Mouse (Mus musculus) C2C12 (cell line): Measurements from ENCODE around the gene Ltbp2.

Experiments used
- CEBPB ChIP-seq: IDR thresholded peaks from one replicate; pipeline ENCODE4 v1.6.1; 2011; ENCODE audit warnings: low read depth, mild to moderate bottlenecking, control low read depth, moderate library complexity
- CTCF ChIP-seq: IDR thresholded peaks from one replicate; pipeline ENCODE4 v1.5.1; 2011; ENCODE audit not compliant: control insufficient read depth, insufficient read depth, insufficient read length
- MYOD1 ChIP-seq: IDR thresholded peaks from one replicate; pipeline ENCODE4 v1.6.1; 2011; ENCODE audit warnings: low read depth; ENCODE audit not compliant: control insufficient read depth, insufficient read length

- no peak for TF ChIP-seq CTCF
- TF ChIP-seq CEBPB = no peak
- no peak for TF ChIP-seq MYOD1
Observed at GRCm38 (mm10) chr12:84851403-84852040, 24.8 kb downstream of the Ltbp2 start.
